Mouse (Mus musculus) central nervous system, embryonic 14 days (tissue): ENCODE data around the gene Flt4. TPM values are rescaled to one million over a fixed set of nuclear protein-coding genes. Genes with fewer than 3 reads are reported as not detected.

Experiments
- polyA plus RNA-seq: library from polyadenylated mRNA; depleted of rRNA; stranded (reverse); fragments of >200 nt; gene quantifications from 2 replicates; pipeline ENCODE4 v1.2.3, GENCODE M21; 2012; rRNA removed

The Flt4 gene
- 2.2 and 3.3 TPM in 2 replicates for polyA plus RNA-seq

DNA sequence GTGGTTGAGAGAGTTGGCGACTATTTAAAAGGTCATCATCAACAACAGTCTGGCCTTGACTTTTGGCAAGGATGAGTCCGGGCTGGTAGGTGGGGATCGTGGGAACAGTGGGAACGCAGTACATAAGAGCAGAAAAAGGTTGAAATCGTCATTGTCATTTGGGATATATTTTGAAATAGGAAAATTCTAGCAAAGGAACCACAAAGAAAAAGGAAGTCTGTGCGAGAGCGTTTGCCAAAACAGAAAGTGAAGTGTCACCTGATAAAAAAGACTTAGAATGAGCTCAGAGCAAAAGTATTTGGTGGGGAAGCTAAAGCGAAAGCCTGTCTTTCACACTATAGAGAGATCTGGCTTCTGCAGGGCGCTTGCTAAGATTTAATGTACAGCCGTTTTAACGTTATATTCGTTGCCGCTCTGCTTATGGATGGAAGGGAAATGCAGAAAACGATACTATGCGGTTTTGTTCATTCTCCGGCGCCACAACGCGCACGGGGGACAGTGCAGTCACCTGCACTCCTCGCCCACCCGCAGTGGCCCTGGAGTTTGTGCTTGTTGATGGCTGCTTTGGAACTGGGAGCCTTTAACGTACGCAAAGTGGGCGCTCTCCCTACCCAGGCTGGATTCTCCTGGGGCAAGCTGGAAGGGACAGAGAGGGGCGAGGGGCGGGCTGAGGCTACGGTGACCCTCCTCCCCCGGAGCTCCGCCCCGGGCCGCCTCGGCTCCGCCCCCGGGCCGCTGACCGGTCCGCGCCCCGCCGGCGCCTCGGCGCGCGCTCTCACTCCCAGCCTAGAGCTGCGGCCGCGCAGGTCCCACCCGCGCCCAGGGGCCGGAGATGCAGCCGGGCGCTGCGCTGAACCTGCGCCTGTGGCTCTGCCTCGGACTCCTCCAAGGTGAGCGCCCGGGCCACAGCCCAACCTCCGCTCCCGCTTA, at the start of gene Flt4:
Flt4 (plus strand) TSS at position 326 of the 930 bp plus-strand sequence.

DNA sequence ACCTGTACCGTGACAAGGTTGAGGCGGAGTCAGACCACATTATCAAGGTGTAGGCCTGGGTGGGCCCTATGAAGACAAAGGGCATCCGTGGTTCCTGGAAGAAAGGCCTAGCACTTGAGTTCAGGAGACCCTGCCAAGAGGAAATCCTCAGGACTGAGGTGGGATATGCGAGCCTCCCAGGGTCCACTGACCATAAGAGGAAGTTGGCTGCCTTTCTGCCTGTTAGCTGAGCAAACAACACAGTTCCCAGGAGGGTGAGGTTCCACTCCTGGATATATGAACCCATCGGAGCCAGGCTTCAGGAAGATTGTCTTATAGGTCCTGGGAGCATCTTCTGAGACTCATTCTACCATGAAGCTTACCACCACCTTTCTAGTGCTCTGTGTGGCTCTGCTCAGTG, 54.2 kb downstream of the Flt4 start, which contains the start of gene Scgb3a1:
Scgb3a1 (plus strand) TSS at position 301 of the 400 bp plus-strand sequence.

Other genes starting within 250 kb of the Flt4 start
- not detected in 2 replicates for gene Olfr1389, start 186.2 kb upstream of the Flt4 start, polyA plus RNA-seq
- 0.13 and 0.16 TPM in 2 replicates for gene Olfr1388, start 172.6 kb upstream of the Flt4 start, polyA plus RNA-seq
- not detected in 2 replicates for gene Olfr1387, start 153.9 kb upstream of the Flt4 start, polyA plus RNA-seq
- not detected in 2 replicates for gene Olfr1386, start 144.2 kb upstream of the Flt4 start, polyA plus RNA-seq
- gene Olfr1385, start 120.2 kb upstream of the Flt4 start, polyA plus RNA-seq: not detected in 2 replicates
- not detected in 2 replicates for gene Olfr1384, start 102.5 kb upstream of the Flt4 start, polyA plus RNA-seq
- not detected in 2 replicates for gene Olfr1383, start 89.6 kb upstream of the Flt4 start, polyA plus RNA-seq
- gene Olfr1382, start 81.0 kb upstream of the Flt4 start, polyA plus RNA-seq: not detected in 2 replicates
- not detected in 2 replicates for gene Olfr1381, start 65.8 kb upstream of the Flt4 start, polyA plus RNA-seq
- gene Olfr1380, start 52.4 kb upstream of the Flt4 start, polyA plus RNA-seq: not detected in 2 replicates
- 0.14 and 0.19 TPM in 2 replicates for gene Scgb3a1, start 54.3 kb downstream of the Flt4 start, polyA plus RNA-seq
- 67.6 and 79.4 TPM in 2 replicates for gene Cnot6, start 103.5 kb downstream of the Flt4 start, polyA plus RNA-seq
- 6.5 and 11.2 TPM in 2 replicates for gene Gfpt2, start 184.9 kb downstream of the Flt4 start, polyA plus RNA-seq
- 74.7 and 76.1 TPM in 2 replicates for gene Mapk9, start 237.5 kb downstream of the Flt4 start, polyA plus RNA-seq